Mouse (Mus musculus) spleen, adult 2 months (tissue): ENCODE measurements around the gene Asrgl1. TPM values are rescaled to one million over a fixed set of nuclear protein-coding genes. Genes with fewer than 3 reads are reported as not detected.
"Not testable (repeated sequence)": the region's sequence is repeated elsewhere in the genome, so short reads cannot be mapped to it uniquely, and the experiment has no call there.

Source experiments
- DNase-seq, 2 experiments: peaks; one replicate each; pipeline versions ENCODE4 v3.0.0 to v3.0.0-alpha.2; 2012 to 2021; ENCODE audit warnings: low spot score in 2 of 2, low read depth in 1 of 2
- H3K27ac ChIP-seq: fragments of 200-500 bp; 2 replicates; pipeline ENCODE4 v1.5.1; 2012; ENCODE audit warnings: low read length, inconsistent platforms; ENCODE audit not compliant: insufficient read depth
- H3K27me3 ChIP-seq: fragments of 200-500 bp; 2 replicates; pipeline ENCODE4 v1.6.1; 2012; ENCODE audit warnings: mild to moderate bottlenecking, moderate library complexity, low read length, inconsistent platforms; ENCODE audit not compliant: control insufficient read depth, insufficient read depth
- H3K36me3 ChIP-seq: fragments of 200-500 bp; 2 replicates; pipeline ENCODE4 v1.6.1; 2012; ENCODE audit warnings: mild to moderate bottlenecking, low read length, inconsistent platforms; ENCODE audit not compliant: control insufficient read depth, insufficient read depth
- H3K4me1 ChIP-seq: fragments of 200-500 bp; 2 replicates; pipeline ENCODE4 v1.6.1; 2011; ENCODE audit warnings: inconsistent platforms; ENCODE audit not compliant: control insufficient read depth, insufficient read depth, insufficient read length
- H3K4me3 ChIP-seq: fragments of 200-500 bp; 2 replicates; pipeline ENCODE4 v1.5.1; 2011; ENCODE audit warnings: mild to moderate bottlenecking, inconsistent platforms; ENCODE audit not compliant: insufficient read depth, insufficient read length; ENCODE audit errors: extremely low read depth
- CTCF ChIP-seq: fragments of 200-500 bp; IDR thresholded peaks from 2 replicates; pipeline ENCODE4 v1.5.1; 2011; ENCODE audit warnings: mild to moderate bottlenecking, inconsistent platforms; ENCODE audit not compliant: insufficient read depth, insufficient read length, insufficient replicate concordance; ENCODE audit errors: extremely low read depth
- POLR2A ChIP-seq: fragments of 200-500 bp; IDR thresholded peaks from 2 replicates; pipeline ENCODE4 v1.6.1; 2011; ENCODE audit warnings: low read depth, low read length, inconsistent platforms
- WGBS: fragments of 180-500 bp; shearing (Covaris S2); methylation state at CpG from one replicate; pipeline ENCODE4 v1.1.7; 2018; 5-methylcytosine and 5-hydroxymethylcytosine counted together
- polyA plus RNA-seq: library from polyadenylated mRNA; depleted of rRNA; stranded (reverse); fragments of >200 nt; gene quantifications from 2 replicates; pipeline ENCODE4 v1.2.3, GENCODE M21; 2012

Gene Asrgl1
- polyA plus RNA-seq, 1 experiment: 6.2 TPM

DNA sequence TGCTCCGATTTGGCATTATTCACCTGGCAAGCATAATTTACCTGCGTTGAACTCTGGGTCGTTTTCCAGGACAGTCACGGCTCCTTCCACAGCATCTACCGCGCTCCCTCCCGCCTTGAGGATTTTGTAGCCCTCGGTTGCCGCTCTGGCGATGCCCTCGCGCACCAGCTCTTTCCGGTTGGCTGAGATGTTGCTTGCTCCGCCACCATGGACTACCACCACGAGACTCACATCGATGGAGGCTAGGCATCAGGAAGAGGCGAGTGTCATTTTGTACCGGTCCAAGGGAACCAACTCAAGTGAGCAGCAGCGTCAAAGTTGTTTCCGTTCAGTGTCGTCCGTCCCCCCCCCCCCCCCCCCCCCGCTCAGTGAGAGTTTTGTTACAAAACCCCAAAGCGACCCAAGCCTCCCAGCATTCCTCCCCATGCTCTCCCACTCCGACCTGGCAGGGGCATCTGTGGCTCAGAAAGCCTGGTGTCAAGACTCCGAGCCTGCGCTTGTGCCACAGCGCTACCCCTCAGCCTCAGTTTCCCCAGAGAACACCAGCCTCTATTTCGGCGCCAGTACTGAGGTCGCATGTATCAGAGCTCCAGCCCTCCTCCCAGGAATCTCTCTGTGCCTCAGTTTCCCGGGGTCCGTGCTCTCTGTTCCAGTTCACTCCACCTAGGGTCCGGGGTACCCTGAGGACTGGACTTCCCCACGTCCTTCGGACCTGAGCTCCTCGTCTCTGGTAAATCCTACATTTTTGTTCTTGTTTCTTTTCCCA lies 507 bp downstream of the Asrgl1 start:
- DNase-seq: peak; percentile 37 to 39
- peak overlapping the region; percentile 80 for H3K27ac ChIP-seq

DNA sequence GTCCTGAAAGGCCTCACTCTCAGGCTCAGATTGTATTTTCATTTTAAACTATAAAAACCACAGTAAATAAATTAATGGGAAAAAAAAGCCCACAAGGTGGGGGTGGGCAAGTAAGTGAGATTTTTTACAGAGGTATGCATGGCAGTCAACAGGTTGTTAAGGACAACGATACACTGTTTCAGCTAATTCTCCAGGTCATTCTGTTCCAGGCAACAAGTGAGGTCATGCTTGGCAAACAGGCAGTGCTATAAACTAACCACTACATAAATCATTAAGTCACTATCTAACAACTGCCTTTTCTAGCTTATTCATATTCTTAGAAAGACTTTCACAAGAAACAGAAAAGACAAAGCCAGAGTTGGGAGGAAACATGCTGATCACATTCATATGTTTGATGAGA lies 5.4 kb downstream of the Asrgl1 start:
- TF ChIP-seq CTCF: no peak
- TF ChIP-seq POLR2A: no peak
- DNase-seq: no peak
- Histone ChIP-seq H3K27ac (no peak overlapping the region), H3K36me3 (0 out of 2 replicates have a peak, but pooled peaks cover 4% of the 10 kb centered on the region), H3K4me1 (no peaks in the 10 kb centered on the region; the same call in 1 of the 2 replicates), H3K27me3 (no peaks in the 10 kb centered on the region), H3K4me3 (no peak overlapping the region)
- WGBS: 94% methylated on average over 1 of the region's 1 CpGs

More for the DNA sequence above, 507 bp downstream of the Asrgl1 start:
- 0 out of 2 replicates have a peak, but pooled peaks cover 1% of the 10 kb centered on the region for H3K36me3 ChIP-seq
- no peaks in the 10 kb centered on the region; the same call in 1 of the 2 replicates for H3K4me1 ChIP-seq
- peak overlapping the region; percentile 90 for H3K4me3 ChIP-seq
- under 1% methylated on average over 37 of the region's 37 CpGs for WGBS
- no peaks in the 10 kb centered on the region for H3K27me3 ChIP-seq
- TF ChIP-seq POLR2A: no peak
- no peak for TF ChIP-seq CTCF

DNA sequence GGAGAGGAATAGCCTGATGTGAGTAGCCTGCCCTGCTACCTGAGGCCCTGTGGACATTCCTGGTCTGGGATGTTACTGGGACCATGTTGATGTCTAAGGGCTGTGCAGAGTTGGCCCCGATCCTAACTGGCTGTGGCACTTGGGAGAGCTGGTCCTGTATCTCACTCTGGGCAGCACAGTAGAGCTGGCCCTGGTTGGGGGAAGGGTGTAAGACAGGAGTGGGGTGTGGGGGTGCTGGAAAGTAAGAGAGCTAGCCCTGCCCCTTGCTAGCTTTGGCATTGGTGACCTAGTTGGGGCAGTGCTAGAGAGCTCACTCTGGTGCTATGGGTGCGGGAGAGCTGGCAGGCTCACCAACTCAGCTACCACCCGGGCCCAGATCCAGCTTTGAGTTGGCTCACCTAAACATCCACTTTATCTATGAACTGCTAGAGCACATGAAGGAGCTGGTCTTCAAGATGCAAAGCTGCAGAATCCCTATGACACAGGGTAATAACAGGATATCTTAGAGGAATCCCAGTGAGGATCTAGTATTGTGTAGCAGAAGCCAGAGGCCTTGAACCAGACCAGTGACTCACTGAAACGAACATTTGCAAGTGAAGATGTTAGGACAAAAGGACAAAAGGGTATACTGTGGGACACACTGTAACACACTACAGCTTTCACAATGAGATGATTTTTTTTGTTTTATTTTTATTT lies 6.8 kb downstream of the Asrgl1 start:
- WGBS: 94% methylated on average over 4 of the region's 4 CpGs
- no peaks in the 10 kb centered on the region; the same call in 1 of the 2 replicates for H3K4me1 ChIP-seq
- TF ChIP-seq POLR2A (no peak), CTCF (no peak)
- no peaks in the 10 kb centered on the region for H3K27me3 ChIP-seq
- no peak overlapping the region for H3K27ac ChIP-seq
- no peak overlapping the region for H3K4me3 ChIP-seq
- DNase-seq: no peak
- H3K36me3 ChIP-seq: 0 out of 2 replicates have a peak, but pooled peaks cover 2% of the 10 kb centered on the region

DNA sequence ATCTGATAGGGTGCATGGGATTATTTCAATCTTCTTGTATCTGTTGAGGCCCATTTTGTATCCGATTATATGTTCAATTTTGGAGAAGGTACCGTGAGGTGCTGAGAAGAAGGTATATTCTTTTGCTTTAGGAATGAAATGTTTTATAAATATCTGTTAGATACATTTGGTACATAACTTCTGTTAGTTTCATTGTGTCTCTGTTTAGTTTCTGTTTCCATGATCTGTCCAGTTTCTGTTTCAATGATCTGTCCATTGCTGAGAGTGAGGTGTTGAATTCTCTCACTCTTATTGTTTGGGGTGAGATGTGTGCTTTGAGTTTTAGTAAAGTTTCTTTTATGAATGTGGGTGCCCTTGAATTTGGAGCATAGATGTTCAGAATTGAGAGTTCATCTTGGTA lies 11.4 kb downstream of the Asrgl1 start:
- not testable (repeated sequence) for H3K4me1 ChIP-seq, DNase-seq, H3K4me3 ChIP-seq, H3K27me3 ChIP-seq, H3K27ac ChIP-seq, H3K36me3 ChIP-seq
- 92% methylated on average over 2 of the region's 2 CpGs for WGBS

DNA sequence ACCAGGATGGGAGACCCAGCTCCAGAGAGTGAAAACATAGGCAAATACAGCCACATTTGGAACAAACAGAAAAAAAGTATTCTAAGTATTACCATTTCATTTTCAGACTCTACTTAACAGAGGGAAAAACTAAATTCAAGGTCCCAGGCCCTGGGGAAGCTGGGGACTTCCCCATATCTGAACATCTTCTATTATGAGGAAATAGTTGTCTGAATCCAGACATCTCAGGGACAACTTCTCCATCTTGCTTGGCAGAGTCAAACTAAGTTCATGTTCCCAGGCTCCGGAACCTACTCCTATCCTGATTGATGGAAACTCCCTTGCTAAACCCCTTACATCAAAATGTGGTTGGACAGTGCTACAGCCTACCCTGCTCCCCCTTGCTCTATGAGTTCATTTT lies 13.0 kb downstream of the Asrgl1 start:
- H3K27ac ChIP-seq: peak overlapping the region; percentile 5; the same call in 1 of the 2 replicates
- peaks cover 3% of the 10 kb centered on the region; the same call in 1 of the 2 replicates for H3K36me3 ChIP-seq
- 82% methylated on average over 1 of the region's 1 CpGs for WGBS
- DNase-seq: no peak
- H3K4me1 ChIP-seq: no peaks in the 10 kb centered on the region; the same call in 1 of the 2 replicates
- no peaks in the 10 kb centered on the region for H3K27me3 ChIP-seq
- no peak for TF ChIP-seq POLR2A
- no peak for TF ChIP-seq CTCF
- no peak overlapping the region for H3K4me3 ChIP-seq

DNA sequence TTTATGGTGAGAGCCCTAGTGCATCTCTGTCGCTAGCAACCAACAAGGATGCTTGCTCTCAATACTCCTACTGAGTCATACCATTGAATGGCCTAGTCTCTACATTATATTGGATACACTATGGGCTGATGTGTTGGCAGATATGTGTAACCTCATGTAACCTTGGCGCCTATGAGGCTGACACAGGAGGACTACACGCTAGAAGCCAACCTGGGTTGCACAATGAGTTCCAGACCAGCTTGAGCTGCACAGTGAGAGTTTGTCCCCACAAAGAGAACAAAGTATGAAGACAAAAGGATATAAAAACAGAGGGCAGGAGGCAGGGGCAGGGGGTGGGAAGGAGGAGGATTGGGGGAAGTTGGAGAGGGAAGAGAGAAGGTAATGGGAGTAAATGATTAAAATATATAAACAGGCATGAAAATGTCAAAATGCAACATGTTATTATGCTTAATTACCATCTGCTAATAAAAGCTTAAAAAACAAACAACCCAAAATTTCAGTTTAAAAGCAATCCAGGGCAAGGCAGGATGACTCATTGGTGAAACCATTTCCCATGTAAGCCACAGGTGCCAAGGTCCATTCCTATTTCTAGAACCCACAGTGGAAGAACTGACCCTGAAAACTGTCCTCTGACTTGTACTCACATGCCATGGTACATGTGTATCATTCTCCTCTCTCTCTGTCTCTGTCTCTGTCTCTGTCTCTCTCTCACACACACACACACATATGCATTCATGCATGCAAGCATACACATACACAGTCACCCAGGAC lies 15.6 kb downstream of the Asrgl1 start:
- 93% methylated on average over 3 of the region's 3 CpGs for WGBS
- DNase-seq: no peak
- H3K4me1 ChIP-seq: peaks cover 3% of the 10 kb centered on the region; the same call in 1 of the 2 replicates
- H3K4me3 ChIP-seq: no peak overlapping the region
- no peaks in the 10 kb centered on the region for H3K27me3 ChIP-seq
- TF ChIP-seq CTCF: no peak
- TF ChIP-seq POLR2A: no peak
- H3K36me3 ChIP-seq: peaks cover 3% of the 10 kb centered on the region
- no peak overlapping the region for H3K27ac ChIP-seq
